Mouse (Mus musculus): ENCODE measurements at regions not wholly inside any gene's neighbourhood (a gene's known extent, or its start where the extent isn't known, plus 50 kb on each side); places are given as distances from the start of the nearest gene placed in this dataset.

DNA sequence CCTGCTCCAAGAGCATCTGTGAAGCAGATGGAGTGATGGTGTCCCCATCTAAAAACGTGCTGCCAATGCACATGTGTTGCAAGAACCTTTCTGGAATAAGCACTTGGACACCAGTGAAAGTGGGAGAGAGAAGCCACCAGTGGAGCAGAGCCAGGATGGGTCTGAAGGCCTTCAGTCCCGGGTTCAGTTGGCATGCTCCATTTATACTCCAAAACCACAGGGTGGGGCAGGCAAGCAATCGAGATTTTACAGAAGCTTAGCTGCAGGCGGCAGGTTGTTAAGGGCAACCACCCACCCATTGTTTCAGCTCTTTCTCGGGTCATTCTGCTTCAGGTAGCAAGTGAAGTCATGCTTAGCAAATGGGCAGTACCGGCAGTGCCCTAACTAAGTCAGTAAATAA is 51.8 kb upstream of the Sv2b start:
- peak; percentile 48 for DNase-seq (ENCODE audit: low read depth)

DNA sequence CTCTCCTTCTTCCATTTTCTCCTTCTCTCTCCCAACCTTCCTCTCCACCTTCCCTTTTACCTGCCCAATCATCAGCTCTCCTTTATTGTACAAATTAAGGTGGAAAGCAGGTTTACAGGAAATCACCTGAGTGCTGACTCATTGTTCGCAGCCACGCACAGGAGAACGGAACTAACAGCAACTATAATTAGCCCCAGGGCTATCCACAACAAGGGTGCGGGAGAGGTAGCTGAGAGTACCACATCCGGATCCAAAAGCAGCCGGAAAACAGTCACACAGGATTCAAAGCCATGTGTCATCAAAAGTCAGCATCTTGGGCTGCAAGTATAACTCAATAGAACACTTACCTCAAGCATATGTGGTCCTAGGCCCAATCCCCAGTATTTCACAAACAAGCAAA is 53.5 kb upstream of the Sv2b start:
- TF ChIP-seq POLR2A (IDR thresholded peaks at IDR 0.05; ENCODE audit: borderline replicate concordance, extremely low read depth, insufficient read depth, insufficient read length, poor library complexity, severe bottlenecking) = no peak
- TF ChIP-seq CTCF (IDR thresholded peaks at IDR 0.05; ENCODE audit: borderline replicate concordance, extremely low read depth, insufficient read depth, insufficient read length) = no peak
- no peak for DNase-seq (ENCODE audit: low read depth)

More for the DNA sequence above, 51.8 kb upstream of the Sv2b start:
- TF ChIP-seq POLR2A (IDR thresholded peaks at IDR 0.05; ENCODE audit: borderline replicate concordance, extremely low read depth, insufficient read depth, insufficient read length, poor library complexity, severe bottlenecking) = no peak
- no peak for TF ChIP-seq CTCF (IDR thresholded peaks at IDR 0.05; ENCODE audit: borderline replicate concordance, extremely low read depth, insufficient read depth, insufficient read length)

GRCm38 (mm10) chr7:75365480-75365879 is 56.4 kb upstream of the Sv2b start:
- TF ChIP-seq CTCF (IDR thresholded peaks at IDR 0.05; ENCODE audit: borderline replicate concordance, extremely low read depth, insufficient read depth, insufficient read length) (no peak), POLR2A (IDR thresholded peaks at IDR 0.05; ENCODE audit: borderline replicate concordance, extremely low read depth, insufficient read depth, insufficient read length, poor library complexity, severe bottlenecking) (no peak)

GRCm38 (mm10) chr7:75366285-75366882 is 57.3 kb upstream of the Sv2b start:
- peak; percentile 90 for DNase-seq (ENCODE audit: low read depth)
- TF ChIP-seq CTCF (IDR thresholded peaks at IDR 0.05; ENCODE audit: borderline replicate concordance, extremely low read depth, insufficient read depth, insufficient read length) = peak; percentile 96
- no peak for TF ChIP-seq POLR2A (IDR thresholded peaks at IDR 0.05; ENCODE audit: borderline replicate concordance, extremely low read depth, insufficient read depth, insufficient read length, poor library complexity, severe bottlenecking)

More at GRCm38 (mm10) chr7:75365480-75365879, 56.4 kb upstream of the Sv2b start:
- DNase-seq (ENCODE audit: low read depth) = no peak

- no peak for DNase-seq (ENCODE audit: low read depth)
- no peak for TF ChIP-seq CTCF (IDR thresholded peaks at IDR 0.05; ENCODE audit: borderline replicate concordance, extremely low read depth, insufficient read depth, insufficient read length)
- TF ChIP-seq POLR2A (IDR thresholded peaks at IDR 0.05; ENCODE audit: borderline replicate concordance, extremely low read depth, insufficient read depth, insufficient read length, poor library complexity, severe bottlenecking) = no peak
Observed at GRCm38 (mm10) chr7:75368315-75368714, 59.3 kb upstream of the Sv2b start.

DNA sequence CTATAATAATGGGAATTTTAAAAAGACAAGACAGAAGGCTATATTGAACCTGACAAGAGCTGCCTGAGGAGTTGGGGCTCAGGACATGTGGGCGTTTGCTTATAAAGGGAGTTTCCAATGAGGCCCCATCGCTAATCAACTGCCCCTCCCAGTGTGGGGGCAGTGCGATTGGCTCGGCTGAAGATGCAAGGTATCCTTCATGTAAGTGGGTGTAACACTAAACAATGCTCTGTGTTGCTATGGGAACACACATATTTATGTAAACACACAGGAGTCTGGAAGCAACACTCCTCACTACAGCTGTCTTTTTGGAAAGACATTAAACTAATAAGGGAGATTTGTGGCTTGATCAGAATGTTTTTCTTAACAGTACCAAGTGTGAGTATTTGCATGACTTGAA is 60.3 kb upstream of the Sv2b start:
- DNase-seq (ENCODE audit: low read depth) = no peak
- no peak for TF ChIP-seq POLR2A (IDR thresholded peaks at IDR 0.05; ENCODE audit: borderline replicate concordance, extremely low read depth, insufficient read depth, insufficient read length, poor library complexity, severe bottlenecking)
- no peak for TF ChIP-seq CTCF (IDR thresholded peaks at IDR 0.05; ENCODE audit: borderline replicate concordance, extremely low read depth, insufficient read depth, insufficient read length)

- peak; percentile 93 for DNase-seq (ENCODE audit: low read depth)
- TF ChIP-seq POLR2A (IDR thresholded peaks at IDR 0.05; ENCODE audit: borderline replicate concordance, extremely low read depth, insufficient read depth, insufficient read length, poor library complexity, severe bottlenecking) (no peak), CTCF (IDR thresholded peaks at IDR 0.05; ENCODE audit: borderline replicate concordance, extremely low read depth, insufficient read depth, insufficient read length) (peak; percentile 85)
Observed at GRCm38 (mm10) chr7:75370595-75371519, 61.8 kb upstream of the Sv2b start.

GRCm38 (mm10) chr7:75371520-75371876 is 62.4 kb upstream of the Sv2b start:
- DNase-seq (ENCODE audit: low read depth) = no peak
- TF ChIP-seq POLR2A (IDR thresholded peaks at IDR 0.05; ENCODE audit: borderline replicate concordance, extremely low read depth, insufficient read depth, insufficient read length, poor library complexity, severe bottlenecking) (no peak), CTCF (IDR thresholded peaks at IDR 0.05; ENCODE audit: borderline replicate concordance, extremely low read depth, insufficient read depth, insufficient read length) (no peak)

DNA sequence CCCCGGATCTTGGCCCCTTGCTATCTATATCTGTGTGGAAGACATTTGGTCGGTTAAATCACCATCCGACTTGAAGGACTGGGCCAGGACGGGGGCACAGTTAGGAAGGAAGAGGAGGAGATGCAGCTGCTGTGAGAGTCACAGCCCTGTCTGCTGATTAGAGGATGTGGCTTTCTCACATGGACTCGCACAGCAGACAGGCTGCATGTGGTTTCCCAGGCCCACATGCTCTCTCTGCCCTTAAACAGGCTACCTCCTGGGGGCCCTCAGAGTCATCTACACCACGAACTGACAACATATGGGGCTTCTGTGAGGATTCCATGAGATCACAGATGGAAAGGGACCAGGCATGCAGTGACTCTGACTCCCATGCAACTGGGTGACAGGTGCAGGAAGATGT is 62.9 kb upstream of the Sv2b start:
- DNase-seq (ENCODE audit: low read depth) = no peak
- TF ChIP-seq POLR2A (IDR thresholded peaks at IDR 0.05; ENCODE audit: borderline replicate concordance, extremely low read depth, insufficient read depth, insufficient read length, poor library complexity, severe bottlenecking) = no peak
- no peak for TF ChIP-seq CTCF (IDR thresholded peaks at IDR 0.05; ENCODE audit: borderline replicate concordance, extremely low read depth, insufficient read depth, insufficient read length)

DNA sequence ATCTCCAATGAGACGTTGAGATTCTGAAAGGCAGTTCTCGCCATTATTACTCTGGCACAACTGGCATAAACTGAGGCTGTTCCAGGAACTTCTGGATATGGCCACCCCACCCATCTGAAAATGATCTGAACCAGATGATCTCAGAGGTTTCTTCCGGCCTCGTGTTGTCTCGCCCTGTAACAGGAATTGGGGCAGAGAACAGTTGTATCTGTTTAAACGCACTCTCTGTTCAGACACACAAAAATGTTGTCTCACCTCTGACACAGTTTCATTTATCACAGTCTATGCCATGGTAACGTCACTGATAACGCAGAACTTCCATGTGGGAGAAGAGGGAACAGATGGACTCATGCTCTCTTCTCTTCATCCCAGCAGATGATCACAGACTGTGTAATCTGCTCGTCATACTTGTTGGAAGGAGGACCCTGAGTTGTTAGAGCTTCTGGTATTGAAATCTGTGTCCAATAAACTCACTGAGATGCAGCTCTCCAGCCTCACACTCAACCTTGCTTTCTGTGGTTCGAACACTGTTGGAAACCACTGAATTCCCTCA is 63.9 kb upstream of the Sv2b start:
- DNase-seq (ENCODE audit: low read depth) = no peak
- TF ChIP-seq POLR2A (IDR thresholded peaks at IDR 0.05; ENCODE audit: borderline replicate concordance, extremely low read depth, insufficient read depth, insufficient read length, poor library complexity, severe bottlenecking) (no peak), CTCF (IDR thresholded peaks at IDR 0.05; ENCODE audit: borderline replicate concordance, extremely low read depth, insufficient read depth, insufficient read length) (no peak)

DNA sequence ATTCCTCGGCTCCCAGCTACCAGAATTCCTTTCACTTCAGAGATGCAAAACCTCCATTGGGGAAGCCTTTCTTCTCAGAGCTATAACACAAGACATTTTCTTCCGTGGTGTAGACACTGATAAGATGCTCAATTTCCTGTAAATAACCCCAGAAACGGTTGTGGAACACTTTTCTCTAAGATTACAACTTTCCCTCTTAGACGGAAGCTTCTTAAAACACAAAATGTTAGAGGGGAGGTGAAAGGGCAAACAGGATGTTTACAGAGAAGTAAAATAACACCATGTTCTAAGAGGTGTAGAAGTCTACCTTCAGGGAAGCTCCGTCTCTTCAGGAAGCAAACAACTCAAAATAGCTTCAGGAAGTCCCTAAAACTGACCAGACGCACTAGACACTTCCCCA is 65.4 kb upstream of the Sv2b start:
- TF ChIP-seq POLR2A (IDR thresholded peaks at IDR 0.05; ENCODE audit: borderline replicate concordance, extremely low read depth, insufficient read depth, insufficient read length, poor library complexity, severe bottlenecking) = no peak
- TF ChIP-seq CTCF (IDR thresholded peaks at IDR 0.05; ENCODE audit: borderline replicate concordance, extremely low read depth, insufficient read depth, insufficient read length) = no peak
- DNase-seq (ENCODE audit: low read depth) = no peak
